18 mouse cellular contexts compared by ENCODE assay signal in the genomic region with DNA sequence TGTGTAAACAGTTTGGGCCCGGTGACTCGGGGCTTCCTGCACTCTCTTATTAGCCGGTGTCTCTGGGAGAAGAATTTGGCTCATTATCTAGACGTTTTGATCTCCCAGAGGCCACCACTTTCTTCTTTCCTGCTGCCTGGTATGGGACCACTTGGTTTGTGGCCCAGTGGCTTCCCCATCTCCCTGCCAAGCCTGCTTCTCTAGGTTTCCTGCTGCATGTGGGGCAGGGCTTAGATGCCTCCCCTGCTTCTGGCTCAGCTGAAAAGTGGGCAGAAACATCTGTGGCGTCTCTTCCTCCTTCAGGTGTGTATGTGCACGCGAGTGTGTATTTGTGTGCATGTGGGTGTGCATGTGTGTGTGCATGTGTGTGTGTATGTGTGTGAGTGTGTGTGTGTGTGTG.
A peak's percentile ranks its signal among the peaks of the same experiment; 100 is the strongest.
DNase-seq lines count a peak whose midpoint lies in the region; ATAC-seq lines count a peak whose summit lies in the region.
"Had no signal": no experiment of that assay in that cellular context is flagged by ENCODE, and none has a peak within 500 bp of the region (broad histone marks: within the 10 kb centered on the region; RNA-seq: fewer than 3 reads in every experiment).

No protein-coding gene starts in this region.

- DNase-seq in forebrain, embryonic 10.5 days (ENCODE audit: extremely low spot score, low spot score) = no peak
- peak; percentile 15 for DNase-seq in right cerebral cortex, postnatal 25 days
- no peak for DNase-seq in right cerebral cortex, postnatal 4 days
- DNase-seq in heart, postnatal 4 days = no peak
- no peak for DNase-seq in gastrocnemius, adult 18-20 months (ENCODE audit: low spot score)
- DNase-seq: adrenal gland, postnatal 14 days; forebrain, postnatal 0 days; gastrocnemius, adult 2 months; gastrocnemius, postnatal 25 days had no signal

- H3K4me2 ChIP-seq in forebrain, embryonic 13.5 days = no peak overlapping the region
- H3K4me2 ChIP-seq: embryonic facial prominence, embryonic 12.5 days; forebrain, embryonic 12.5 days; heart, embryonic 12.5 days; hindbrain, embryonic 12.5 days had no signal

- H3K9me3 ChIP-seq in forebrain, embryonic 10.5 days = no peaks in the 10 kb centered on the region
- no peaks in the 10 kb centered on the region for H3K9me3 ChIP-seq in forebrain, embryonic 13.5 days (replicated peaks)
- H3K9me3 ChIP-seq: embryonic facial prominence, embryonic 12.5 days; forebrain, embryonic 12.5 days; heart, embryonic 12.5 days; hindbrain, embryonic 12.5 days had no signal

- H3K27me3 ChIP-seq in forebrain, embryonic 10.5 days (ENCODE audit: poor library complexity, severe bottlenecking) = peaks cover 31% of the 10 kb centered on the region
- H3K27me3 ChIP-seq in forebrain, embryonic 13.5 days = peaks cover 12% of the 10 kb centered on the region
- H3K27me3 ChIP-seq: Patski had no signal

- 0 out of 2 replicates have a peak overlapping the region, but pooled peaks have one; percentile 9 for H3K27ac ChIP-seq in forebrain, embryonic 10.5 days
- no peak overlapping the region for H3K27ac ChIP-seq in forebrain, embryonic 13.5 days
- H3K27ac ChIP-seq: embryonic facial prominence, embryonic 12.5 days; forebrain, embryonic 12.5 days; gastrocnemius, adult 2 months; hindbrain, embryonic 12.5 days; hindbrain, postnatal 0 days had no signal

- WGBS in forebrain, embryonic 10.5 days = 57% methylated on average over 7 of the region's 7 CpGs
- WGBS in forebrain, embryonic 13.5 days = 43% methylated on average over 7 of the region's 7 CpGs

- H3K4me1 ChIP-seq in forebrain, embryonic 10.5 days = peaks cover 36% of the 10 kb centered on the region
- 0 out of 2 replicates have a peak, but pooled peaks cover 11% of the 10 kb centered on the region for H3K4me1 ChIP-seq in forebrain, embryonic 13.5 days
- H3K4me1 ChIP-seq: heart, embryonic 12.5 days; hindbrain, embryonic 12.5 days had no signal

- no peak overlapping the region for H3K4me3 ChIP-seq in forebrain, embryonic 10.5 days
- H3K4me3 ChIP-seq in forebrain, embryonic 13.5 days = no peak overlapping the region
- H3K4me3 ChIP-seq: embryonic facial prominence, embryonic 12.5 days; forebrain, embryonic 12.5 days; gastrocnemius, adult 2 months; heart, embryonic 12.5 days; hindbrain, embryonic 12.5 days had no signal

- H3K36me3 ChIP-seq in forebrain, embryonic 10.5 days (replicated peaks) = no peaks in the 10 kb centered on the region
- no peaks in the 10 kb centered on the region for H3K36me3 ChIP-seq in forebrain, embryonic 13.5 days (ENCODE audit: poor library complexity, severe bottlenecking)
- H3K36me3 ChIP-seq: embryonic facial prominence, embryonic 12.5 days; forebrain, embryonic 12.5 days; heart, embryonic 12.5 days; hindbrain, embryonic 12.5 days had no signal

- H3K9ac ChIP-seq in forebrain, embryonic 13.5 days = no peak overlapping the region
- H3K9ac ChIP-seq: embryonic facial prominence, embryonic 12.5 days; forebrain, embryonic 12.5 days; forebrain, postnatal 0 days; heart, embryonic 12.5 days; hindbrain, embryonic 12.5 days had no signal

- no peak for ATAC-seq in forebrain, embryonic 13.5 days
- ATAC-seq in common myeloid progenitor, adult 5-6 weeks (replicated peaks; ENCODE audit: low read depth, poor library complexity, severe bottlenecking) = 0 out of 2 replicates have a peak, but pooled peaks have one; percentile 20
- ATAC-seq: activated CD4-positive, CD25-positive, alpha-beta regulatory T cell, adult 4 months; forebrain, postnatal 0 days; hindbrain, postnatal 0 days; Patski had no signal
